Mouse (Mus musculus) heart, embryonic 15.5 days (tissue): ENCODE measurements around the gene Gcc1. TPM values are rescaled to one million over a fixed set of nuclear protein-coding genes. Genes with fewer than 3 reads are reported as not detected.

Source experiments
- ATAC-seq: fragments of 200-750 bp; cut with Nextera tagmentation; replicated peaks from 2 replicates; pipeline ENCODE4 v1.8.0; 2017; ENCODE audit warnings: low read depth, moderate TSS enrichment; ENCODE audit not compliant: insufficient number of reproducible peaks, insufficient read depth, low FRiP score
- H3K27ac ChIP-seq: fragments of 300-500 bp; sonication (generic); 2 replicates; pipeline ENCODE4 v1.5.1; 2015; ENCODE audit warnings: mild to moderate bottlenecking, inconsistent platforms
- H3K27me3 ChIP-seq: fragments of 300-500 bp; sonication (generic); 2 replicates; pipeline ENCODE4 v1.6.1; 2015; ENCODE audit warnings: inconsistent platforms
- H3K36me3 ChIP-seq: fragments of 300-500 bp; sonication (generic); 2 replicates; pipeline ENCODE4 v1.6.1; 2015; ENCODE audit warnings: mild to moderate bottlenecking, inconsistent platforms
- H3K4me1 ChIP-seq: fragments of 300-500 bp; sonication (generic); replicated peaks from 2 replicates; pipeline ENCODE4 v1.6.1; 2015; ENCODE audit warnings: inconsistent platforms
- H3K4me2 ChIP-seq: fragments of 300-500 bp; sonication (generic); 2 replicates; pipeline ENCODE4 v1.6.1; 2015; ENCODE audit warnings: inconsistent platforms, mild to moderate bottlenecking, moderate library complexity
- H3K4me3 ChIP-seq: fragments of 300-500 bp; sonication (generic); 2 replicates; pipeline ENCODE4 v1.5.1; 2015; ENCODE audit warnings: mild to moderate bottlenecking, inconsistent platforms
- H3K9ac ChIP-seq: fragments of 300-500 bp; sonication (generic); 2 replicates; pipeline ENCODE4 v1.6.1; 2015; ENCODE audit warnings: mild to moderate bottlenecking, inconsistent platforms
- H3K9me3 ChIP-seq: fragments of 300-500 bp; sonication (generic); replicated peaks from 2 replicates; pipeline ENCODE4 v1.6.1; 2016; ENCODE audit warnings: inconsistent platforms
- WGBS: fragments of 180-500 bp; shearing (Covaris S2); methylation state at CpG from one replicate; pipeline ENCODE4 v1.1.7; 2015; ENCODE audit warnings: mixed read lengths; 5-methylcytosine and 5-hydroxymethylcytosine counted together
- polyA plus RNA-seq: library from polyadenylated mRNA; unstranded; fragments of >200 nt; fragmentation: Nextera tagmentation; extraction: Ambion mirVana; gene quantifications from 2 replicates; pipeline ENCODE4 v1.2.1, GENCODE M21; 2015

Gcc1 gene
- 5.9 and 9.1 TPM in 2 replicates for polyA plus RNA-seq

- Histone ChIP-seq H3K9me3 (no peaks in the 10 kb centered on the region), H3K9ac (no peak within 1 kb of the TSS), H3K27ac (no peak within 1 kb of the TSS), H3K36me3 (peaks cover 14% of the 10 kb centered on the region), H3K4me3 (no peak within 1 kb of the TSS), H3K4me1 (peaks cover 15% of the 10 kb centered on the region), H3K27me3 (no peaks in the 10 kb centered on the region), H3K4me2 (no peak within 1 kb of the TSS)
- 87% methylated on average over 3 of the region's 3 CpGs for WGBS
- ATAC-seq = no peak
Measured at GRCm38 (mm10) chr6:28428290-28428689, at the start of gene Gcc1. Gene Gcc1, minus strand, starts transcription at chr6:28428390.

GRCm38 (mm10) chr6:28474839-28475238 is 46.6 kb upstream of the Gcc1 start, which contains the start of gene Snd1:
Gene Snd1, plus strand, starts transcription at chr6:28475139.
- no peaks in the 10 kb centered on the region for H3K27me3 ChIP-seq
- H3K36me3 ChIP-seq = no peaks in the 10 kb centered on the region
- 73% methylated on average over 5 of the region's 5 CpGs for WGBS
- no peak within 1 kb of the TSS for H3K27ac ChIP-seq
- no peak within 1 kb of the TSS for H3K4me2 ChIP-seq
- no peaks in the 10 kb centered on the region for H3K9me3 ChIP-seq
- H3K4me3 ChIP-seq = no peak within 1 kb of the TSS
- no peak within 1 kb of the TSS for H3K9ac ChIP-seq
- no peak for ATAC-seq
- peaks cover 6% of the 10 kb centered on the region; the same call in 1 of the 2 replicates for H3K4me1 ChIP-seq

GRCm38 (mm10) chr6:28474211-28474610 is 46.0 kb upstream of the Gcc1 start:
- 73% methylated on average over 4 of the region's 4 CpGs for WGBS
- Histone ChIP-seq H3K36me3 (no peaks in the 10 kb centered on the region), H3K27me3 (no peaks in the 10 kb centered on the region), H3K4me3 (no peak overlapping the region), H3K4me2 (no peak overlapping the region), H3K9ac (no peak overlapping the region), H3K4me1 (peaks cover 3% of the 10 kb centered on the region; the same call in 1 of the 2 replicates), H3K9me3 (no peaks in the 10 kb centered on the region), H3K27ac (no peak overlapping the region)
- ATAC-seq = no peak

GRCm38 (mm10) chr6:28471284-28472035 is 43.3 kb upstream of the Gcc1 start:
- Histone ChIP-seq H3K4me2 (no peak overlapping the region), H3K9me3 (no peaks in the 10 kb centered on the region), H3K4me3 (no peak overlapping the region), H3K9ac (no peak overlapping the region), H3K36me3 (no peaks in the 10 kb centered on the region), H3K27ac (no peak overlapping the region), H3K27me3 (no peaks in the 10 kb centered on the region), H3K4me1 (no peaks in the 10 kb centered on the region)
- 84% methylated on average over 9 of the region's 9 CpGs for WGBS
- ATAC-seq = no peak

GRCm38 (mm10) chr6:28470621-28471020 is 42.4 kb upstream of the Gcc1 start:
- no peaks in the 10 kb centered on the region for H3K27me3 ChIP-seq
- no peak overlapping the region for H3K4me2 ChIP-seq
- no peaks in the 10 kb centered on the region for H3K36me3 ChIP-seq
- H3K4me1 ChIP-seq = no peaks in the 10 kb centered on the region
- no peaks in the 10 kb centered on the region for H3K9me3 ChIP-seq
- no peak for ATAC-seq
- 68% methylated on average over 5 of the region's 5 CpGs for WGBS
- H3K9ac ChIP-seq = no peak overlapping the region
- H3K4me3 ChIP-seq = no peak overlapping the region
- no peak overlapping the region for H3K27ac ChIP-seq

GRCm38 (mm10) chr6:28470017-28470602 is 41.9 kb upstream of the Gcc1 start:
- 48% methylated on average over 4 of the region's 4 CpGs for WGBS

GRCm38 (mm10) chr6:28464630-28465029 is 36.4 kb upstream of the Gcc1 start:
- 48% methylated on average over 6 of the region's 6 CpGs for WGBS

More at GRCm38 (mm10) chr6:28470017-28470602, 41.9 kb upstream of the Gcc1 start:
- no peak for ATAC-seq
- H3K4me1 ChIP-seq = no peaks in the 10 kb centered on the region
- no peak overlapping the region for H3K27ac ChIP-seq
- no peak overlapping the region for H3K4me3 ChIP-seq
- H3K27me3 ChIP-seq = no peaks in the 10 kb centered on the region
- H3K9ac ChIP-seq = no peak overlapping the region
- no peak overlapping the region for H3K4me2 ChIP-seq
- H3K36me3 ChIP-seq = no peaks in the 10 kb centered on the region
- no peaks in the 10 kb centered on the region for H3K9me3 ChIP-seq

GRCm38 (mm10) chr6:28460534-28460933 is 32.3 kb upstream of the Gcc1 start:
- no peak overlapping the region for H3K4me2 ChIP-seq
- no peak overlapping the region for H3K9ac ChIP-seq
- H3K4me3 ChIP-seq = no peak overlapping the region
- no peaks in the 10 kb centered on the region for H3K36me3 ChIP-seq
- H3K9me3 ChIP-seq = no peaks in the 10 kb centered on the region
- 0 out of 2 replicates have a peak, but pooled peaks cover 2% of the 10 kb centered on the region for H3K27me3 ChIP-seq
- no peaks in the 10 kb centered on the region for H3K4me1 ChIP-seq
- no peak overlapping the region for H3K27ac ChIP-seq
- ATAC-seq = no peak
- WGBS = 3% methylated on average over 5 of the region's 5 CpGs

More at GRCm38 (mm10) chr6:28464630-28465029, 36.4 kb upstream of the Gcc1 start:
- no peaks in the 10 kb centered on the region for H3K9me3 ChIP-seq
- H3K9ac ChIP-seq = no peak overlapping the region
- no peak overlapping the region for H3K27ac ChIP-seq
- no peak overlapping the region for H3K4me3 ChIP-seq
- no peak overlapping the region for H3K4me2 ChIP-seq
- no peaks in the 10 kb centered on the region for H3K27me3 ChIP-seq
- no peaks in the 10 kb centered on the region for H3K36me3 ChIP-seq
- ATAC-seq = no peak
- no peaks in the 10 kb centered on the region for H3K4me1 ChIP-seq

- H3K4me3 ChIP-seq = no peak overlapping the region
- no peaks in the 10 kb centered on the region for H3K9me3 ChIP-seq
- H3K9ac ChIP-seq = no peak overlapping the region
- ATAC-seq = no peak
- H3K36me3 ChIP-seq = no peaks in the 10 kb centered on the region
- no peak overlapping the region for H3K4me2 ChIP-seq
- H3K4me1 ChIP-seq = no peaks in the 10 kb centered on the region
- peaks cover 7% of the 10 kb centered on the region; the same call in 1 of the 2 replicates for H3K27me3 ChIP-seq
- H3K27ac ChIP-seq = no peak overlapping the region
Measured at GRCm38 (mm10) chr6:28459221-28459668, 31.1 kb upstream of the Gcc1 start.

GRCm38 (mm10) chr6:28450977-28451376 is 22.8 kb upstream of the Gcc1 start:
- no peaks in the 10 kb centered on the region for H3K9me3 ChIP-seq
- no peak overlapping the region for H3K27ac ChIP-seq
- H3K36me3 ChIP-seq = no peaks in the 10 kb centered on the region
- H3K4me2 ChIP-seq = no peak overlapping the region
- peaks cover 46% of the 10 kb centered on the region for H3K27me3 ChIP-seq
- H3K9ac ChIP-seq = no peak overlapping the region
- H3K4me1 ChIP-seq = no peaks in the 10 kb centered on the region
- 2% methylated on average over 12 of the region's 12 CpGs for WGBS
- ATAC-seq = no peak
- H3K4me3 ChIP-seq = no peak overlapping the region

GRCm38 (mm10) chr6:28450481-28450880 is 22.3 kb upstream of the Gcc1 start:
- Histone ChIP-seq H3K4me2 (no peak overlapping the region), H3K9ac (no peak overlapping the region), H3K4me1 (no peaks in the 10 kb centered on the region), H3K36me3 (no peaks in the 10 kb centered on the region), H3K9me3 (no peaks in the 10 kb centered on the region), H3K27ac (no peak overlapping the region), H3K4me3 (no peak overlapping the region), H3K27me3 (peaks cover 43% of the 10 kb centered on the region)
- WGBS = 9% methylated on average over 5 of the region's 5 CpGs
- ATAC-seq = no peak
